Mouse (Mus musculus): ENCODE results near the gene Rad9b.

DNA sequence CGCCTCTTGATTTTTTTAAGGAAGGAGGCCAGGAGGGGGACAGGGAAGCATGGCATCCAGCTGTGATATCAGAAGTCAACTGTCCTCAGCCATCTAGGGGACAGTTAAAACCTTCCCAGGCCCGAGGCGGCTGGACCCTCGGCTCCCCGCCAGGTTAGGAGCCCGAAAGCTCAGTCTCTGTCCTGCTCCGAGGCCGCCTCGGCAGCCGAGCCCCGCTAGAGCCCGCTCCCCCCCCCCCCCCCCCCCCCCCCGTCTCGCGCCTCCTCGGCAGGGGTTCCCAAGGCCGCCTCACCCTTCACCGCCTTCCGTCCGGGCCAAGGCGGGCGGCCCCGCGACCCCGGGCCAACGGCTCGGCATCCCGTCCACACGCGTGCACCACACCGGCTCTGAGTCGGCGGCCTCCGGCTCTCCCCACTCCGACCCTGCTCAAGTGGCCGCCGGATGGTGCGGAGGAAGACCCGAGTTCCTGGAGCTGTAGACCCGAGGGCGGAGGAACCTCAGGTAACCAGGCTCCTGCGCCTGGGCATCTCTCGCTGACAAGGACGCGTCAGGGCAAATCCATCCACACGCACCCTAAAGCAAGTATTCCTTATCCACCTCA lies 17.7 kb upstream of the Rad9b start, which contains the start of gene Gpn3:
- no peak for TF ChIP-seq POLR2A (IDR thresholded peaks at IDR 0.05; ENCODE audit: extremely low read depth, insufficient read depth, low read length)
- no peak for TF ChIP-seq CTCF (IDR thresholded peaks at IDR 0.05; ENCODE audit: extremely low read depth, insufficient read depth, low read length)
